Mouse (Mus musculus) hindbrain, embryonic 15.5 days (tissue): ENCODE results near the gene Mgst1. TPM values are rescaled to one million over a fixed set of nuclear protein-coding genes. Genes with fewer than 3 reads are reported as not detected.

ENCODE experiments used
- ATAC-seq: fragments of 200-750 bp; cut with Nextera tagmentation; 2 replicates; pipeline ENCODE4 v1.8.0; 2017; ENCODE audit warnings: low read depth, moderate number of reproducible peaks, moderate TSS enrichment; ENCODE audit not compliant: low FRiP score
- H3K27ac ChIP-seq: fragments of 300-500 bp; sonication (generic); replicated peaks from 2 replicates; pipeline ENCODE4 v1.5.1; 2015; ENCODE audit warnings: mild to moderate bottlenecking, inconsistent platforms
- H3K27me3 ChIP-seq: fragments of 300-500 bp; sonication (generic); 2 replicates; pipeline ENCODE4 v1.6.1; 2015; ENCODE audit warnings: control low read depth, inconsistent platforms
- H3K36me3 ChIP-seq: fragments of 300-500 bp; sonication (generic); 2 replicates; pipeline ENCODE4 v1.6.1; 2015; ENCODE audit warnings: control low read depth, inconsistent platforms
- H3K4me1 ChIP-seq: fragments of 300-500 bp; sonication (generic); replicated peaks from 2 replicates; pipeline ENCODE4 v1.6.1; 2015; ENCODE audit warnings: control low read depth, inconsistent platforms
- H3K4me2 ChIP-seq: fragments of 300-500 bp; sonication (generic); 2 replicates; pipeline ENCODE4 v1.6.1; 2015; ENCODE audit warnings: moderate library complexity, mild to moderate bottlenecking, inconsistent platforms
- H3K4me3 ChIP-seq: fragments of 300-500 bp; sonication (generic); 2 replicates; pipeline ENCODE4 v1.5.1; 2015; ENCODE audit warnings: mild to moderate bottlenecking, inconsistent platforms
- H3K9ac ChIP-seq: fragments of 300-500 bp; sonication (generic); 2 replicates; pipeline ENCODE4 v1.6.1; 2015; ENCODE audit warnings: inconsistent platforms
- H3K9me3 ChIP-seq: fragments of 300-500 bp; sonication (generic); 2 replicates; pipeline ENCODE4 v1.6.1; 2016; ENCODE audit warnings: control low read depth, inconsistent platforms
- WGBS: fragments of 180-500 bp; shearing (Covaris S2); methylation state at CpG from one replicate; pipeline ENCODE4 v1.1.7; 2015; 5-methylcytosine and 5-hydroxymethylcytosine counted together
- polyA plus RNA-seq: library from polyadenylated mRNA; unstranded; fragments of >200 nt; fragmentation: Nextera tagmentation; extraction: Ambion mirVana; gene quantifications from 2 replicates; pipeline ENCODE4 v1.2.1, GENCODE M21; 2015

The Mgst1 gene
- polyA plus RNA-seq = 95.7 and 104 TPM in 2 replicates

DNA sequence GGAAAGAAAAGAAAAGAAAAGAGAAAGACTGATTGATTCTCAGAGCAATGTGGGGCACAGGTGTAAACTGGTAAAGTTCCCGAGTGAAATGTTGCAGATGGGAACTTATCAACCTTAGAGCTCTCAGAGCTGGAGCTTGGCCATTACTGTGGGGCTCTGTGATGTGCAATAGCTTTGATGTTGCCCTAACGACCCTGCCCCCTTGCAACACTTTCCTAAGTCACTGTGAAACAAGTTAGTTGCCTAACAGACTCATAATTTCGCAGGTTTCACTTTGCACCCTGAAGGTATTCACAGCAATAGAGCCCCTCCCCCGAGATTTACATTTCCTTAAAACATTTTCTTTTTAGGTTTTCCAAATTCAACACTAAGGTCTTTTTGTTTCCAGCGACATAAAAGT is at the start of gene Mgst1:
Gene Mgst1 (plus strand): TSS at position 387 of the 400 bp plus-strand sequence.
- 3% methylated on average over 5 of the region's 5 CpGs for WGBS
- no peaks in the 10 kb centered on the region for H3K27me3 ChIP-seq
- H3K4me2 ChIP-seq = peak within 1 kb of the TSS; percentile 74
- peak; percentile 27; the same call in 1 of the 2 replicates for ATAC-seq
- peaks cover 8% of the 10 kb centered on the region; the same call in 1 of the 2 replicates for H3K4me1 ChIP-seq
- H3K9me3 ChIP-seq = no peaks in the 10 kb centered on the region
- H3K27ac ChIP-seq = peak within 1 kb of the TSS; percentile 62
- peak within 1 kb of the TSS; percentile 42 for H3K4me3 ChIP-seq
- no peaks in the 10 kb centered on the region for H3K36me3 ChIP-seq
- peak within 1 kb of the TSS; percentile 38 for H3K9ac ChIP-seq

DNA sequence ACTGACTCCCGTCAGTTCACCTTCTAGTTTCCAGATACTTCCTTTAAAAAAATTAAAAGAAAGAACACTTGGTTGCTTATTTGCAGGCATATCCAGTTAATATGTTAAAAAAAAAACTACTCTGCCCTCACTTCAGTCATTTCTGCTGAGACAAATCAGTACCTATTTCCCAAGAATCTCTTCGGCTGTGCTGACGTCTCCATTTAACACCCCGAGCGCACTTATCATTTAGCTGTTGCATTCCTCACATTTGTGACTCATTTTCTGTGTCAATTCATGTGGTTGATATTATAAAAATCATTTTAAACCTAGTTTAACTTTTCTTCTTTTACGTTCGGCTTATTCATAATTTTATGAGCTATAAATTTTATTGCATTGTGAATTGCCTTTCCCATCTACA is 47.7 kb upstream of the Mgst1 start:
- no peak overlapping the region for H3K27ac ChIP-seq
- no peak overlapping the region for H3K4me3 ChIP-seq
- no peak for ATAC-seq
- H3K4me2 ChIP-seq = no peak overlapping the region
- WGBS = 86% methylated on average over 7 of the region's 7 CpGs
- H3K9me3 ChIP-seq = no peaks in the 10 kb centered on the region
- no peak overlapping the region for H3K9ac ChIP-seq
- H3K36me3 ChIP-seq = no peaks in the 10 kb centered on the region
- H3K27me3 ChIP-seq = no peaks in the 10 kb centered on the region
- no peaks in the 10 kb centered on the region for H3K4me1 ChIP-seq

DNA sequence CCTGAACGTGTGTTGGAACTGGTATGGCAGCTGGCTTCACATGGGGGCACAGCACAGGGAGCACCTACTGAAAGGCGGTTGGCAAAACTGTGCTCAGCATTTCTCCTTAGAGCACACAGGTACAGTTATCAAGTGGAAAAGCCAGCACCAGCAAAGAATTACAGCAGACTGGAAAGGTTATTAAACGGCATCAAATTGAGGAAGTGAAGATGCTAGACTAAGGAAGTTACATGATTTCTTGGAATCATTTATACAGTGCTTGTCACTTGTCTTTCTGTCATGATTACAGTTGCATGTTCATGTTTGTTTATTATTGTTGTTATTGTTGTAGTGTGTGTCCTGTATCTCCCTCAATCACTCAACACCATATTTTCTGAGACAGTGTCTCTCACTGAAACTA is 45.1 kb upstream of the Mgst1 start:
- no peak overlapping the region for H3K9ac ChIP-seq
- no peak overlapping the region for H3K4me3 ChIP-seq
- no peaks in the 10 kb centered on the region for H3K4me1 ChIP-seq
- WGBS = 90% methylated on average over 3 of the region's 3 CpGs
- no peaks in the 10 kb centered on the region for H3K27me3 ChIP-seq
- H3K4me2 ChIP-seq = no peak overlapping the region
- no peak overlapping the region for H3K27ac ChIP-seq
- no peaks in the 10 kb centered on the region for H3K9me3 ChIP-seq
- ATAC-seq = no peak
- H3K36me3 ChIP-seq = no peaks in the 10 kb centered on the region

DNA sequence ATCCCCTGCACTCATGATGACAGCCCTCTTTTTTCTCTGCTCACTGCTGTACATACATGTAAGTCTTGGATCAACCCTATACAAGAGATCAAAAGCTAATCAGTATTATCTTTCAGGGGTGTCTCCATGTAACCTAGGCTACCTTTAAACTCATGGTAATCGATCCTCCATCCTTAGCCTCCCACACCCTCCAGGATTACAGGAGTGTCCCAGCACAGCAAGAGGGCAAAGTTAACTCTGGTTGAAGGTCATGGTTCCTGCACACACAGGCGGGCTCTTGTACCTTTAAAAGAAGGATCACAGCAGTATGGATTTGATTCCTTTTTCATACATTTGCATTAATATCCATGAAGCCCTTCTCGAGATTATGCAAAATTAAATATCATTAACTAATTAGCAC is 40.5 kb upstream of the Mgst1 start:
- Histone ChIP-seq H3K27me3 (no peaks in the 10 kb centered on the region), H3K9ac (no peak overlapping the region), H3K4me2 (no peak overlapping the region), H3K9me3 (no peaks in the 10 kb centered on the region), H3K4me3 (no peak overlapping the region), H3K4me1 (no peaks in the 10 kb centered on the region), H3K27ac (no peak overlapping the region), H3K36me3 (no peaks in the 10 kb centered on the region)
- WGBS = 73% methylated on average over 3 of the region's 3 CpGs
- ATAC-seq = no peak

DNA sequence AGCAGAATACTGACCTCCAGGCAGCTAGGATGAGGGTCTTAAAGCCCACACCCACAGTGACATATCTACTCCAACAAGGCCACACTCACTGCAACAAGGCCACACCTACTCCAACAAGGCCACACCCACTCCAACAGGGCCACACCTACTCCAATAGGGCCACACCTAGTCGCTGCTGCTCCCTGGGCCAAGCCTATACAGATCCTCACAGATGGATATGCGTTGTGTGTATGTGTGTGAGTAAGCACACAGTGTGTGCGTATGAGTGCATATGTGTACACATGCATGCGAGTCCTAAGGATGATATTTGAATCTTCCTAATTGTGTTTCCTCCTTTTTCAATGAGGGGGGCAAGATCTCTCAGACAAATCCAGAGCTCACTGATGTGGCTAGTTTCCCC is 38.3 kb upstream of the Mgst1 start:
- H3K9me3 ChIP-seq = no peaks in the 10 kb centered on the region
- no peak overlapping the region for H3K27ac ChIP-seq
- no peaks in the 10 kb centered on the region for H3K27me3 ChIP-seq
- no peak overlapping the region for H3K4me3 ChIP-seq
- H3K36me3 ChIP-seq = no peaks in the 10 kb centered on the region
- no peak overlapping the region for H3K9ac ChIP-seq
- H3K4me2 ChIP-seq = no peak overlapping the region
- ATAC-seq = no peak
- H3K4me1 ChIP-seq = no peaks in the 10 kb centered on the region
- 92% methylated on average over 4 of the region's 4 CpGs for WGBS

DNA sequence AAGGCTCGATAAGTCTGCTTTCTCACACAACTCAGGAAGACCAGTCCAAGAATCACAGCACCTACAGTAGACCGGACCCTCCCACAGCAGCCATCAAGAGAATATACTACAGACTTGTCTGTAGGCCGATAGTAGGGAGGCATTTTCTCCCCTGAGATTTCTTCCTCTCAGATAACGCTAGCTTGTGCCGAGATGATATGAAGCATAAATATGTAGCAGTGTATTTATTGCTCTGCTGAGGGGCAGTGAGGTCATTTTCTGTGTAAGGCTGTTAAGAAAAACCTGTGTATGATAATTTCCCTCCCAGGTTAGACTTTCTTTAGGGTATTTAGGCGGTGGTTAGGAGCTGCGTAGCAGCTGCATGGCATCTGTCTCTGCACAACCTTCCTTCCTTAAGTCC is 37.2 kb upstream of the Mgst1 start:
- no peak overlapping the region for H3K4me3 ChIP-seq
- no peak overlapping the region for H3K4me2 ChIP-seq
- WGBS = 83% methylated on average over 7 of the region's 7 CpGs
- H3K4me1 ChIP-seq = no peaks in the 10 kb centered on the region
- no peak overlapping the region for H3K27ac ChIP-seq
- no peak overlapping the region for H3K9ac ChIP-seq
- H3K27me3 ChIP-seq = no peaks in the 10 kb centered on the region
- H3K36me3 ChIP-seq = no peaks in the 10 kb centered on the region
- ATAC-seq = no peak
- H3K9me3 ChIP-seq = no peaks in the 10 kb centered on the region

DNA sequence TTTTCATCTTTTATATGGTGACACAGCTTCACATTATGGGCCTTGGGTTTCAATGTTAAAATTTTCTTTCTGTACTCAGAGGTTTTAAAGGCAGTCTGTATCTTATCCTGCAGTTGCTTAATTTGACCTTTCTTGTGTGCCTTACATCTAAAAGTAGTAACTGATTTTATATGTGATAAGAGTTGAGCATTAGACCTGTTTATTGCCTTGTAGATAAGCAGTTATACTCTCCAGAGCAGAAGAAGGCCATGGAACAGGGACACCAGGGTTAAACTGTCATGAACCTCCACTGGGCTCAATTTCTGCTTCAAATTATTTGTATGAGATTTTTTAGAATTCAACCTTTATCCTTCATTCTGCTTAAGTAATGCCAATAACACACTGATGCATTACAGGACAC is 35.6 kb upstream of the Mgst1 start:
- no peaks in the 10 kb centered on the region for H3K27me3 ChIP-seq
- ATAC-seq = no peak

DNA sequence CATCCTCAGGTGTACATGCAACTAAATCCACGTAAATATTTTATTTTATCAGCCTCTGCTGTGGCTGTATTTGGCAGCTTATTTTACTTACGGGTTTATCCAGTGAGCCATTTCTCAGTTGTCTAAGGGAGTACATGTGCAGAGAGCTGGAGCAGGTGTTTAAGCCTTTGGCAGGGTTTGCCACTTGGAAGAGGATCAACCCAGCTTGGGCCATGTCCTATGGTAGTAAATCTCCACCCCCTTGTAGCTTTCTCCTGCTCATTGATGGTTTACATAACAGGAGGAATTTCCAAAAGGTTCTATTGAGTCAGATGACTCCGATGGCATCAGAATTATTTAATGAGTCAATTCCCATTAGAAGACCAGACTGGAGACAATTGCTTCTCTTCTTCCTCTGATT is 22.6 kb upstream of the Mgst1 start:
- 81% methylated on average over 3 of the region's 3 CpGs for WGBS
- H3K4me3 ChIP-seq = no peak overlapping the region
- no peak overlapping the region for H3K4me2 ChIP-seq
- no peak overlapping the region for H3K27ac ChIP-seq
- H3K9ac ChIP-seq = no peak overlapping the region
- no peaks in the 10 kb centered on the region for H3K27me3 ChIP-seq
- H3K4me1 ChIP-seq = no peaks in the 10 kb centered on the region
- H3K9me3 ChIP-seq = no peaks in the 10 kb centered on the region
- no peak for ATAC-seq
- H3K36me3 ChIP-seq = no peaks in the 10 kb centered on the region

More for the DNA sequence above, 35.6 kb upstream of the Mgst1 start:
- H3K9me3 ChIP-seq = no peaks in the 10 kb centered on the region
- no peak overlapping the region for H3K9ac ChIP-seq
- no peaks in the 10 kb centered on the region for H3K4me1 ChIP-seq
- no peak overlapping the region for H3K4me3 ChIP-seq
- H3K36me3 ChIP-seq = no peaks in the 10 kb centered on the region
- no peak overlapping the region for H3K4me2 ChIP-seq
- H3K27ac ChIP-seq = no peak overlapping the region

DNA sequence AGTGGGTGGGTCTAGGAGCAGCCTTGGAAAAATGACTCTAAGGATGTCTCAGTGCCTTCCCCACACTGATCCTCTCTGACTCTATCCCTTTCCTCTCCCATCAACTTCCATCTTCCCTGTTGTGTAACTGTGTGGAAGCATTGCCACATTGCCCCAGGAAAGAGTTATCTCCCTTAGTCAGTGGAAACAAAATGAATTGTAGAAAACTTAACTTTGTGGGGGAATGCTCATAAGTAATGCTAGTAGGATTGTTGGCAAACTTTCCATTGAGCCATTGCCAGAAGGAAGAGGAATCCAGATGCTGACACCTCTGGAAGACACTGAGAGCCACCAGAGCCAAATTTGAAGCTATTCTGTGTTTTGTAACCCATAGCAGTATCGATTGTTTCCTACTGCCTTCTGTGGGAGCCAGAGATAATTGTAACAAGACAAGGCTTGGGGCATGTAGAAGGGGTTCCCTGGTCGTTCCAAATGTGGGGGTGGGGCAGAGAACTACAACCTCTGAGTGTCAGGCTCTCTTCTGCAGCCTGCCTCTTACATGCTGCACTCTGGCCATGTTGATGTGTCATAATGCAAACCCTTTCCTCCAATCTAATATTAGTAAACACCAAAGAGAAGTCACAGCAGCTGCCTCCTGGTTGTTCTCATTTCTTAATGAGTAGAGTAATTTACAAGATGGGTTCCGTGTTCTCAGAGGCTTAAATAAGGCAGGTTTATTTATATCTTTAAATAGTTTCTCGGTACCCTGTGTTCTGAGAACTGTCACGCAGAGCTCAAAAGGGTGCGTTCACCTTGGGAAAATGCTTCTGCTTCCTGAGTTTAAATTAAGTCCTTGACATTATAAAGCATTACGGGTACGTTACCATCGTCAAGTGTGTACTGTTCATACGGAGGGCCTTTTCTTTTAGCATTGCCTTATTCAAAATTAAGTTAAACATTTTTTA is 11.5 kb upstream of the Mgst1 start:
- no peaks in the 10 kb centered on the region for H3K36me3 ChIP-seq
- no peak overlapping the region for H3K9ac ChIP-seq
- no peak for ATAC-seq
- no peaks in the 10 kb centered on the region for H3K27me3 ChIP-seq
- no peak overlapping the region for H3K27ac ChIP-seq
- H3K4me3 ChIP-seq = no peak overlapping the region
- H3K9me3 ChIP-seq = no peaks in the 10 kb centered on the region
- no peak overlapping the region for H3K4me2 ChIP-seq
- H3K4me1 ChIP-seq = no peaks in the 10 kb centered on the region
- WGBS = 79% methylated on average over 10 of the region's 10 CpGs

DNA sequence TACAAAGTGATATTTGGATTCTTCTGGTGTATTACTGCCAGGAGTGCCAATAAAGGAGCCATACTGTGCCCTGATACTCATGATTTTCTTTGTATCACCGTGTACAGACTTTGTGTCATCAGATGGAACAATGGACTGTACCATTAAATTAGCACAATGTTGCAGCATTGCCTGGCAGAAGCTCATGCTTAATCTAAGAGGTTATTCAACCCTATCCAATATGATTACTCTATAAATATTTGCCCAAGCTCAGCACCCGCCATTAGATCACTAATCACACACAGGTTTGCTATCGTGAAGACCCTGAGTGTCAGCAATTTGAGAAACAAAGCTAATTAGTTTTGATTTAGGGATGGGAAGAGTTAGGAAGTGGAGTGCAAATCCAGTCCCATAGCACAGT is 9.6 kb upstream of the Mgst1 start:
- Histone ChIP-seq H3K36me3 (no peaks in the 10 kb centered on the region), H3K9ac (no peak overlapping the region), H3K4me2 (no peak overlapping the region), H3K9me3 (no peaks in the 10 kb centered on the region), H3K27me3 (no peaks in the 10 kb centered on the region), H3K27ac (no peak overlapping the region), H3K4me1 (no peaks in the 10 kb centered on the region), H3K4me3 (no peak overlapping the region)
- no peak for ATAC-seq
- WGBS = 58% methylated on average over 3 of the region's 3 CpGs

DNA sequence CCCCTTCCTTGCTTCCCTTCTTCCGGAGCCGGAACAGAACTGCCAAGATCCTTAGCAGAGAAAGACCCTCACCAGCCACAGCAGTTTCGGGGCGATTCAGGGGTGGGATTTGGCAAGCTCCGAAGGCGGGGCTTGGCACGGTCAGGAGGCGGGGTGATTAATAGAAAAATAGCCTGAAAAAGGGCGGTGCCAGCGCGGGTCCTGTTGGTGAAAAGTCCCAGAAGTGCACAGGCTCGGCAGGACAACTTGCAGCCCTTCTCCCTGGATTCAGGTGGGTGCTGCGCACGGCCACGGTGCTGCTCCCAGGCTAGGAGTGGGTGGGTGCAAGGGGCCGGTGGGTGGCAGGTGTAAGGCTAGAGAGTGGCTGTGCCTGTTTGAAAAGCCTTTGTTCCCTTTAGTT is 220 bp downstream of the Mgst1 start:
- ATAC-seq = peak; percentile 77
- Histone ChIP-seq H3K9ac (peak overlapping the region; percentile 38), H3K27me3 (no peaks in the 10 kb centered on the region), H3K27ac (peak overlapping the region; percentile 55), H3K4me2 (peak overlapping the region; percentile 74), H3K4me3 (peak overlapping the region; percentile 42), H3K9me3 (no peaks in the 10 kb centered on the region), H3K4me1 (peaks cover 8% of the 10 kb centered on the region; the same call in 1 of the 2 replicates), H3K36me3 (no peaks in the 10 kb centered on the region)
- WGBS = under 1% methylated on average over 16 of the region's 16 CpGs

DNA sequence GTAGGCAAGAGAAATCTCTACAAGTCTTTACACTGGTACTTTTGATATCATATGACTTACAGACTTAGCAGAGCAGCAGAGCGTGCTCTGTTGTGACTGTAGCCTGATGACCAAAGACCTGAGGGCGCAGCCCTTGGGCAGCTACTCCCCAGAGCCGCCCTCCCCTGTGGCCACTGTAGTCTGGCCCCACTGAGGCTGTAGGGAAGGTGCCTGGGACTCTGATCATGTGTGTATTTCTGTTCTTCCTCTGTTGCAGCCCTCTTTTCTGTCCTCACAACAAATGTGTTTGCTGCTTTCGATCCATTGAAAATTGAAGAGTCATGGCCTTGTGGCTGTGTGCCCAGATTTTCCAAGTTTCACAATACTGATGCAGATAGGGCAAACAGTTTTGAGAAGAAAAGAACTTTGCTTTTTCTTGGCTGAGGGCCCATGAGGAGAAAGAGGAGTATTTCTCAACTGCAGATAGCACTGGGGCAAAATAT is 1.0 kb downstream of the Mgst1 start:
- Histone ChIP-seq H3K27me3 (no peaks in the 10 kb centered on the region), H3K4me2 (peak overlapping the region; percentile 74), H3K27ac (peak overlapping the region; percentile 62; the same call in 1 of the 2 replicates), H3K9ac (0 out of 2 replicates have a peak overlapping the region, but pooled peaks have one; percentile 7), H3K36me3 (no peaks in the 10 kb centered on the region), H3K9me3 (no peaks in the 10 kb centered on the region), H3K4me1 (peaks cover 8% of the 10 kb centered on the region; the same call in 1 of the 2 replicates), H3K4me3 (peak overlapping the region; percentile 42)
- 52% methylated on average over 4 of the region's 4 CpGs for WGBS
- peak; percentile 70 for ATAC-seq
